Mouse (Mus musculus): Measurements from ENCODE around the gene Dennd4b.

DNA sequence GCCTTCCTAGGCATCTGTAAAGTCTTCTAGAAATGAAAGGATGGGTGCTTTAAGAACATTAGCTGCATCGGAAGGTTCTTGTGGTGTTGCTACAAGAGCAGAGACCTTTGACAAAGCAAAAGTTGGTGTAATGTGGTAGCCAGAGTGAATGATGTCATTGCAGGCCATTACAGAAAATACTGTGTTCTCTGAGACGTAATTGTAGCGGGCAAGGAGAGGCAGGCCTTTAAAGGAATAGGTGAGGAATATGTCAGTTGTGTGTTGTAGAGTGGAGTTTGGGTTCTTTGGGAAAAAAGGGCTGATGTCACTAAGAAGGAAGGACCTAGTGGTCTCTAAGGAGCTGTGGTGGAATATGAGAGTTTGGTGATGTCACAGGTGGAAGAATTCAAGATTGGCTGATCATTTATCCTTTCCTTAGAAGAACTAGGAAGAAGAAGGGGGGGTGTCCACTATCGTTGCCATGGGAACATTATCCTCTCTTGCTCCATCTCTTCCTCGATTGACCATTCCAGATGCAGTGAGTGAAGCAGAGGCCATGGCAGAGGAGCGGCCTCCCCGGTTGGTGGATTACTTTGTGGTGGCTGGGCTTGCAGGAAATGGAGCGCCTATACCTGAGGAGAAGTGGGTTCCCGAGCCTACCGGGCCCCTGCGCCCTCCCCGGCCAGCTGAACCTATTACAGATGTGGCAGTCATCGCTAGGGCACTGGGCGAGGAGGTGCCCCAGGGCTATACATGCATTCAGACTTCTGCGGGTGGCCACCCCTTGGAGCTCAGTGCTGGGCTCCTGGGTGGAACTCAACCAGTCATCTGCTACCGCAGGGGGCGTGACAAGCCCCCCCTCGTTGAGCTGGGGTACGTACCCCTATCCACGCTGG lies 2.2 kb downstream of the Dennd4b start:
- no peak for TF ChIP-seq GATA1 (IDR thresholded peaks at IDR 0.05; ENCODE audit: borderline replicate concordance, low read length)
- no peak for TF ChIP-seq FLI1 (IDR thresholded peaks at IDR 0.05; ENCODE audit: low read length)
